Mouse (Mus musculus): ENCODE measurements at regions not wholly inside any gene's neighbourhood (a gene's known extent, or its start where the extent isn't known, plus 50 kb on each side); places are given as distances from the start of the nearest gene placed in this dataset.
A peak's percentile ranks its signal among the peaks of the same experiment; 100 is the strongest.

- H3K4me2 ChIP-seq (ENCODE audit: low read depth, severe bottlenecking) = no peak overlapping the region
- no peaks in the 10 kb centered on the region for H3K36me3 ChIP-seq (ENCODE audit: control insufficient read depth, insufficient read depth, low read length)
- WGBS = 92% methylated on average over 3 of the region's 3 CpGs
- no peak overlapping the region for H3K4me3 ChIP-seq (ENCODE audit: low read depth, low read length)
- DNase-seq (ENCODE audit: low spot score) (no peak), ATAC-seq (ENCODE audit: insufficient number of reproducible peaks, low FRiP score, low TSS enrichment, low read depth) (no peak)
- no peaks in the 10 kb centered on the region for H3K4me1 ChIP-seq (ENCODE audit: control insufficient read depth, insufficient read depth, low read length)
- H3K27me3 ChIP-seq (ENCODE audit: control insufficient read depth, insufficient read depth, low read length) = no peaks in the 10 kb centered on the region
- H3K27ac ChIP-seq (replicated peaks; ENCODE audit: low read depth, low read length) = no peak overlapping the region
- no peak overlapping the region for H3K9ac ChIP-seq (ENCODE audit: low read length)
- H3K9me3 ChIP-seq (ENCODE audit: control insufficient read depth, low read length) = no peaks in the 10 kb centered on the region
Measured at GRCm38 (mm10) chr13:103558915-103559314, 215.5 kb downstream of the Srek1 start.

- no peak overlapping the region for H3K27ac ChIP-seq (replicated peaks; ENCODE audit: low read depth, low read length)
- ATAC-seq (ENCODE audit: insufficient number of reproducible peaks, low FRiP score, low TSS enrichment, low read depth) (no peak), DNase-seq (ENCODE audit: low spot score) (no peak)
- H3K27me3 ChIP-seq (ENCODE audit: control insufficient read depth, insufficient read depth, low read length) = no peaks in the 10 kb centered on the region
- no peak overlapping the region for H3K9ac ChIP-seq (ENCODE audit: low read length)
- H3K4me1 ChIP-seq (ENCODE audit: control insufficient read depth, insufficient read depth, low read length) = no peaks in the 10 kb centered on the region
- no peaks in the 10 kb centered on the region for H3K36me3 ChIP-seq (ENCODE audit: control insufficient read depth, insufficient read depth, low read length)
- H3K4me2 ChIP-seq (ENCODE audit: low read depth, severe bottlenecking) = no peak overlapping the region
- H3K9me3 ChIP-seq (ENCODE audit: control insufficient read depth, low read length) = no peaks in the 10 kb centered on the region
- WGBS = 76% methylated on average over 10 of the region's 10 CpGs
- H3K4me3 ChIP-seq (ENCODE audit: low read depth, low read length) = no peak overlapping the region
Measured at GRCm38 (mm10) chr13:103539577-103539976, 205.3 kb upstream of the Mast4 start.

GRCm38 (mm10) chr13:103513825-103514224, 179.5 kb upstream of the Mast4 start:
- 69% methylated on average over 1 of the region's 1 CpGs for WGBS
- ATAC-seq (ENCODE audit: insufficient number of reproducible peaks, low FRiP score, low TSS enrichment, low read depth) (no peak), DNase-seq (ENCODE audit: low spot score) (no peak)
- no peak overlapping the region for H3K4me3 ChIP-seq (ENCODE audit: low read depth, low read length)
- no peak overlapping the region for H3K4me2 ChIP-seq (ENCODE audit: low read depth, severe bottlenecking)
- H3K27me3 ChIP-seq (ENCODE audit: control insufficient read depth, insufficient read depth, low read length) = no peaks in the 10 kb centered on the region
- H3K36me3 ChIP-seq (ENCODE audit: control insufficient read depth, insufficient read depth, low read length) = no peaks in the 10 kb centered on the region
- no peaks in the 10 kb centered on the region for H3K9me3 ChIP-seq (ENCODE audit: control insufficient read depth, low read length)
- H3K4me1 ChIP-seq (ENCODE audit: control insufficient read depth, insufficient read depth, low read length) = no peaks in the 10 kb centered on the region
- no peak overlapping the region for H3K27ac ChIP-seq (replicated peaks; ENCODE audit: low read depth, low read length)
- H3K9ac ChIP-seq (ENCODE audit: low read length) = no peak overlapping the region

GRCm38 (mm10) chr13:103512476-103512875, 178.2 kb upstream of the Mast4 start:
- ATAC-seq (ENCODE audit: insufficient number of reproducible peaks, low FRiP score, low TSS enrichment, low read depth) = no peak
- WGBS = 77% methylated on average over 7 of the region's 7 CpGs
- no peaks in the 10 kb centered on the region for H3K36me3 ChIP-seq (ENCODE audit: control insufficient read depth, insufficient read depth, low read length)

GRCm38 (mm10) chr13:103504987-103505386, 170.7 kb upstream of the Mast4 start:
- H3K4me3 ChIP-seq (ENCODE audit: low read depth, low read length) = no peak overlapping the region
- WGBS = 86% methylated on average over 7 of the region's 7 CpGs
- H3K27me3 ChIP-seq (ENCODE audit: control insufficient read depth, insufficient read depth, low read length) = no peaks in the 10 kb centered on the region
- no peaks in the 10 kb centered on the region for H3K4me1 ChIP-seq (ENCODE audit: control insufficient read depth, insufficient read depth, low read length)
- H3K4me2 ChIP-seq (ENCODE audit: low read depth, severe bottlenecking) = no peak overlapping the region
- no peaks in the 10 kb centered on the region for H3K9me3 ChIP-seq (ENCODE audit: control insufficient read depth, low read length)
- no peaks in the 10 kb centered on the region for H3K36me3 ChIP-seq (ENCODE audit: control insufficient read depth, insufficient read depth, low read length)
- H3K9ac ChIP-seq (ENCODE audit: low read length) = no peak overlapping the region
- DNase-seq (ENCODE audit: low spot score) (peak; percentile 14), ATAC-seq (ENCODE audit: insufficient number of reproducible peaks, low FRiP score, low TSS enrichment, low read depth) (no peak)
- H3K27ac ChIP-seq (replicated peaks; ENCODE audit: low read depth, low read length) = no peak overlapping the region

More at GRCm38 (mm10) chr13:103512476-103512875, 178.2 kb upstream of the Mast4 start:
- Histone ChIP-seq H3K4me3 (ENCODE audit: low read depth, low read length) (no peak overlapping the region), H3K9ac (ENCODE audit: low read length) (no peak overlapping the region), H3K4me2 (ENCODE audit: low read depth, severe bottlenecking) (no peak overlapping the region), H3K9me3 (ENCODE audit: control insufficient read depth, low read length) (no peaks in the 10 kb centered on the region), H3K27ac (replicated peaks; ENCODE audit: low read depth, low read length) (no peak overlapping the region), H3K4me1 (ENCODE audit: control insufficient read depth, insufficient read depth, low read length) (no peaks in the 10 kb centered on the region), H3K27me3 (ENCODE audit: control insufficient read depth, insufficient read depth, low read length) (no peaks in the 10 kb centered on the region)
- peak; percentile 15 for DNase-seq (ENCODE audit: low spot score)

GRCm38 (mm10) chr13:103499376-103499775, 165.1 kb upstream of the Mast4 start:
- Histone ChIP-seq H3K4me1 (ENCODE audit: control insufficient read depth, insufficient read depth, low read length) (no peaks in the 10 kb centered on the region), H3K27me3 (ENCODE audit: control insufficient read depth, insufficient read depth, low read length) (no peaks in the 10 kb centered on the region), H3K36me3 (ENCODE audit: control insufficient read depth, insufficient read depth, low read length) (no peaks in the 10 kb centered on the region), H3K9ac (ENCODE audit: low read length) (no peak overlapping the region), H3K4me3 (ENCODE audit: low read depth, low read length) (no peak overlapping the region), H3K27ac (replicated peaks; ENCODE audit: low read depth, low read length) (no peak overlapping the region), H3K9me3 (ENCODE audit: control insufficient read depth, low read length) (no peaks in the 10 kb centered on the region), H3K4me2 (ENCODE audit: low read depth, severe bottlenecking) (no peak overlapping the region)
- no peak for DNase-seq (ENCODE audit: low spot score)
- 89% methylated on average over 8 of the region's 8 CpGs for WGBS
- no peak for ATAC-seq (ENCODE audit: insufficient number of reproducible peaks, low FRiP score, low TSS enrichment, low read depth)

GRCm38 (mm10) chr13:103494371-103494770, 160.1 kb upstream of the Mast4 start:
- Histone ChIP-seq H3K9ac (ENCODE audit: low read length) (no peak overlapping the region), H3K27me3 (ENCODE audit: control insufficient read depth, insufficient read depth, low read length) (no peaks in the 10 kb centered on the region), H3K36me3 (ENCODE audit: control insufficient read depth, insufficient read depth, low read length) (no peaks in the 10 kb centered on the region), H3K4me1 (ENCODE audit: control insufficient read depth, insufficient read depth, low read length) (peaks cover 2% of the 10 kb centered on the region), H3K4me2 (ENCODE audit: low read depth, severe bottlenecking) (no peak overlapping the region), H3K4me3 (ENCODE audit: low read depth, low read length) (no peak overlapping the region), H3K27ac (replicated peaks; ENCODE audit: low read depth, low read length) (no peak overlapping the region), H3K9me3 (ENCODE audit: control insufficient read depth, low read length) (no peaks in the 10 kb centered on the region)
- no peak for DNase-seq (ENCODE audit: low spot score)
- 83% methylated on average over 9 of the region's 9 CpGs for WGBS
- no peak for ATAC-seq (ENCODE audit: insufficient number of reproducible peaks, low FRiP score, low TSS enrichment, low read depth)

- peak; percentile 17 for DNase-seq (ENCODE audit: low spot score)
- Histone ChIP-seq H3K27me3 (ENCODE audit: control insufficient read depth, insufficient read depth, low read length) (no peaks in the 10 kb centered on the region), H3K4me2 (ENCODE audit: low read depth, severe bottlenecking) (no peak overlapping the region), H3K9me3 (ENCODE audit: control insufficient read depth, low read length) (no peaks in the 10 kb centered on the region), H3K4me3 (ENCODE audit: low read depth, low read length) (no peak overlapping the region), H3K27ac (replicated peaks; ENCODE audit: low read depth, low read length) (no peak overlapping the region), H3K36me3 (ENCODE audit: control insufficient read depth, insufficient read depth, low read length) (no peaks in the 10 kb centered on the region), H3K4me1 (ENCODE audit: control insufficient read depth, insufficient read depth, low read length) (peaks cover 2% of the 10 kb centered on the region), H3K9ac (ENCODE audit: low read length) (no peak overlapping the region)
- 74% methylated on average over 7 of the region's 7 CpGs for WGBS
- ATAC-seq (ENCODE audit: insufficient number of reproducible peaks, low FRiP score, low TSS enrichment, low read depth) = no peak
Measured at GRCm38 (mm10) chr13:103493567-103493966, 159.3 kb upstream of the Mast4 start.

- H3K4me2 ChIP-seq (ENCODE audit: low read depth, severe bottlenecking) = no peak overlapping the region
- H3K9ac ChIP-seq (ENCODE audit: low read length) = no peak overlapping the region
- H3K36me3 ChIP-seq (ENCODE audit: control insufficient read depth, insufficient read depth, low read length) = no peaks in the 10 kb centered on the region
- DNase-seq (ENCODE audit: low spot score) (no peak), ATAC-seq (ENCODE audit: insufficient number of reproducible peaks, low FRiP score, low TSS enrichment, low read depth) (0 out of 2 replicates have a peak, but pooled peaks have one; percentile 35)
- no peak overlapping the region for H3K27ac ChIP-seq (replicated peaks; ENCODE audit: low read depth, low read length)
- no peak overlapping the region for H3K4me3 ChIP-seq (ENCODE audit: low read depth, low read length)
- 26% methylated on average over 6 of the region's 6 CpGs for WGBS
- H3K9me3 ChIP-seq (ENCODE audit: control insufficient read depth, low read length) = no peaks in the 10 kb centered on the region
- H3K27me3 ChIP-seq (ENCODE audit: control insufficient read depth, insufficient read depth, low read length) = no peaks in the 10 kb centered on the region
- peaks cover 2% of the 10 kb centered on the region for H3K4me1 ChIP-seq (ENCODE audit: control insufficient read depth, insufficient read depth, low read length)
Measured at GRCm38 (mm10) chr13:103490049-103490448, 155.8 kb upstream of the Mast4 start.

All from limb, embryonic 11.5 days (tissue).